18 mouse cellular contexts compared by ENCODE assay signal in genomic region chr17:32109201-32109940, GRCm38 (mm10). TPM values are rescaled to one million over a fixed set of nuclear protein-coding genes. Genes with fewer than 3 reads are reported as not detected.
DNase-seq lines count a peak whose midpoint lies in the region; ATAC-seq and TF ChIP-seq lines count a peak whose summit lies in the region.
"Had no signal": no experiment of that assay in that cellular context is flagged by ENCODE, and none has a peak within 500 bp of the region (broad histone marks: within the 10 kb centered on the region; RNA-seq: fewer than 3 reads in every experiment).

No protein-coding gene starts in this region.

- DNase-seq in heart, adult 11 months, result no peak
- DNase-seq in MEL (ENCODE audit: low read depth, low spot score), result peak; percentile 44
- peak; percentile 70 for DNase-seq in liver
- no peak for DNase-seq in liver, postnatal 0 days
- DNase-seq in T-cell, adult 2 months (ENCODE audit: low spot score), result no peak
- DNase-seq in hindbrain, embryonic 14.5 days (ENCODE audit: low spot score), result no peak
- DNase-seq: B cell, adult 2 months; cerebellum, adult 18-20 months; cerebellum, postnatal 25 days; embryo, embryonic 11 days; gastrocnemius, adult 2 months; kidney, postnatal 10 days; retina, postnatal 1 day; right cerebral cortex, postnatal 4 days; thymus, postnatal 25 days had no signal

- no peak for TF ChIP-seq POLR2A in MEL (IDR thresholded peaks at IDR 0.05; ENCODE audit: control insufficient read depth in 1 of 2, insufficient read depth in 1 of 2, low read depth in 1 of 2, low read length in 2 of 2, poor library complexity in 1 of 2)

- TF ChIP-seq EP300 in MEL (IDR thresholded peaks at IDR 0.05; ENCODE audit: low read depth in 1 of 2, low read length in 2 of 2), result peak in 1 of 2 experiments; percentile 41; a peak in 1 of 4 replicates
- no peak for TF ChIP-seq EP300 in liver, postnatal 0 days (IDR thresholded peaks at IDR 0.05; ENCODE audit: low read depth)

- H3K4me2 ChIP-seq in heart, embryonic 11.5 days, result no peak overlapping the region
- 0 out of 2 replicates have a peak overlapping the region, but pooled peaks have one; percentile 3 for H3K4me2 ChIP-seq in liver, postnatal 0 days (ENCODE audit: low read depth, low read length)
- H3K4me2 ChIP-seq in hindbrain, embryonic 14.5 days (replicated peaks), result no peak overlapping the region
- H3K4me2 ChIP-seq: midbrain, embryonic 15.5 days had no signal

- H3K79me2 ChIP-seq in MEL (ENCODE audit: control insufficient read depth, insufficient read depth, low read length, poor library complexity), result peaks cover 11% of the 10 kb centered on the region

- TF ChIP-seq CTCF in MEL (IDR thresholded peaks at IDR 0.05 in 2 of 3, conservative IDR thresholded peaks at IDR 0.05 in 1 of 3; ENCODE audit: control insufficient read depth in 1 of 3, insufficient read depth in 1 of 3, low read depth in 2 of 3, low read length in 3 of 3, poor library complexity in 1 of 3, severe bottlenecking in 1 of 3), result no peak
- TF ChIP-seq CTCF in liver, postnatal 0 days (IDR thresholded peaks at IDR 0.05; ENCODE audit: low read depth), result no peak

- no peaks in the 10 kb centered on the region for H3K9me3 ChIP-seq in heart, embryonic 11.5 days (replicated peaks; ENCODE audit: control insufficient read depth, low read length)
- H3K9me3 ChIP-seq in MEL (replicated peaks; ENCODE audit: insufficient read depth, low read length), result no peaks in the 10 kb centered on the region
- no peaks in the 10 kb centered on the region for H3K9me3 ChIP-seq in liver, postnatal 0 days (ENCODE audit: low read length)
- H3K9me3 ChIP-seq in hindbrain, embryonic 14.5 days (ENCODE audit: control insufficient read depth, low read length), result no peaks in the 10 kb centered on the region
- H3K9me3 ChIP-seq: forebrain, embryonic 10.5 days; midbrain, embryonic 15.5 days had no signal

- H3K4me1 ChIP-seq in heart, embryonic 11.5 days (ENCODE audit: control insufficient read depth, insufficient read depth, low read length), result peaks cover 7% of the 10 kb centered on the region
- peaks cover 8 to 46% of the 10 kb centered on the region in 2 experiments for H3K4me1 ChIP-seq in MEL (ENCODE audit: control insufficient read depth in 1 of 2, insufficient read depth in 2 of 2, low read length in 2 of 2)
- peaks cover 57% of the 10 kb centered on the region for H3K4me1 ChIP-seq in liver, postnatal 0 days (ENCODE audit: insufficient read depth)
- peaks cover 10% of the 10 kb centered on the region for H3K4me1 ChIP-seq in hindbrain, embryonic 14.5 days (replicated peaks; ENCODE audit: control insufficient read depth, insufficient read depth, low read length)

- peak overlapping the region; percentile 62 for H3K27ac ChIP-seq in heart, embryonic 11.5 days (ENCODE audit: low read depth, low read length)
- H3K27ac ChIP-seq in MEL (ENCODE audit: control insufficient read depth, low read depth, low read length), result peak overlapping the region; percentile 95
- peak overlapping the region; percentile 79 for H3K27ac ChIP-seq in liver, postnatal 0 days (ENCODE audit: low read depth)
- H3K27ac ChIP-seq in hindbrain, embryonic 14.5 days, result no peak overlapping the region
- H3K27ac ChIP-seq: forebrain, embryonic 10.5 days; gastrocnemius, adult 2 months; midbrain, embryonic 15.5 days had no signal

- peaks cover 4% of the 10 kb centered on the region; the same call in 1 of the 2 replicates for H3K27me3 ChIP-seq in heart, embryonic 11.5 days (ENCODE audit: control insufficient read depth, insufficient read depth, low read length)
- no peaks in the 10 kb centered on the region for H3K27me3 ChIP-seq in MEL (ENCODE audit: control insufficient read depth in 1 of 2, insufficient read depth in 2 of 2, low read length in 2 of 2)
- no peaks in the 10 kb centered on the region for H3K27me3 ChIP-seq in liver, postnatal 0 days (ENCODE audit: insufficient read depth, low read length)
- H3K27me3 ChIP-seq in hindbrain, embryonic 14.5 days (ENCODE audit: control insufficient read depth, insufficient read depth, low read length), result 0 out of 2 replicates have a peak, but pooled peaks cover 13% of the 10 kb centered on the region
- H3K27me3 ChIP-seq: midbrain, embryonic 15.5 days had no signal

- TF ChIP-seq RAD21 in MEL (IDR thresholded peaks at IDR 0.05; ENCODE audit: low read depth, low read length), result no peak

- no peak overlapping the region for H3K4me3 ChIP-seq in heart, embryonic 11.5 days (ENCODE audit: low read depth, low read length)
- H3K4me3 ChIP-seq in MEL (ENCODE audit: control insufficient read depth in 1 of 2, insufficient read depth in 1 of 2, low read depth in 2 of 2, low read length in 2 of 2), result no peak overlapping the region
- H3K4me3 ChIP-seq in liver, postnatal 0 days (ENCODE audit: low read depth, low read length), result no peak overlapping the region
- H3K4me3 ChIP-seq in hindbrain, embryonic 14.5 days (replicated peaks; ENCODE audit: low read length), result no peak overlapping the region
- H3K4me3 ChIP-seq: forebrain, embryonic 10.5 days; gastrocnemius, adult 2 months; midbrain, embryonic 15.5 days had no signal

- WGBS in heart, embryonic 11.5 days (ENCODE audit: insufficient replicate concordance), result 61% methylated on average over 6 of the region's 6 CpGs
- WGBS in liver, postnatal 0 days (ENCODE audit: insufficient replicate concordance), result 56% methylated on average over 6 of the region's 6 CpGs
- 72% methylated on average over 6 of the region's 6 CpGs for WGBS in hindbrain, embryonic 14.5 days

- H3K9ac ChIP-seq in heart, embryonic 11.5 days (ENCODE audit: low read depth, low read length), result 0 out of 2 replicates have a peak overlapping the region, but pooled peaks have one; percentile 52
- H3K9ac ChIP-seq in MEL (ENCODE audit: control insufficient read depth, low read depth, low read length, poor library complexity, severe bottlenecking), result peak overlapping the region; percentile 54
- H3K9ac ChIP-seq in liver, postnatal 0 days (replicated peaks), result peak overlapping the region; percentile 53
- H3K9ac ChIP-seq in hindbrain, embryonic 14.5 days, result no peak overlapping the region
- H3K9ac ChIP-seq: midbrain, embryonic 15.5 days had no signal

- no peaks in the 10 kb centered on the region for H3K36me3 ChIP-seq in heart, embryonic 11.5 days (ENCODE audit: control insufficient read depth, insufficient read depth, low read length)
- peaks cover 0 to 41% of the 10 kb centered on the region in 2 experiments; a peak in 2 of 4 replicates for H3K36me3 ChIP-seq in MEL (ENCODE audit: control insufficient read depth in 1 of 2, insufficient read depth in 2 of 2, low read length in 2 of 2)
- no peaks in the 10 kb centered on the region for H3K36me3 ChIP-seq in liver, postnatal 0 days (replicated peaks; ENCODE audit: insufficient read depth, low read length)
- no peaks in the 10 kb centered on the region for H3K36me3 ChIP-seq in hindbrain, embryonic 14.5 days (replicated peaks; ENCODE audit: control insufficient read depth, insufficient read depth)
- H3K36me3 ChIP-seq: forebrain, embryonic 10.5 days; midbrain, embryonic 15.5 days had no signal

- no peak for ATAC-seq in heart, embryonic 11.5 days (replicated peaks; ENCODE audit: insufficient number of reproducible peaks, low FRiP score, low TSS enrichment)
- ATAC-seq in liver, postnatal 0 days, result no peak
- no peak for ATAC-seq in hindbrain, embryonic 14.5 days (ENCODE audit: low FRiP score)
- ATAC-seq: midbrain, embryonic 15.5 days had no signal

TF ChIP-seq in MEL, 35 proteins besides CTCF, POLR2A, EP300 and RAD21:
- peak; percentile 46; the same call in 1 of the 2 replicates for TF ChIP-seq USF1 (IDR thresholded peaks at IDR 0.05; ENCODE audit: low read depth, low read length)
- 0 out of 2 replicates have a peak, but pooled peaks have one; percentile 17 for TF ChIP-seq ELF1 (IDR thresholded peaks at IDR 0.05; ENCODE audit: low read depth, low read length)
- no peak for TF ChIP-seq HCFC1 (IDR thresholded peaks at IDR 0.05; ENCODE audit: low read depth, low read length)
- peak; percentile 73 for TF ChIP-seq GATA1 (IDR thresholded peaks at IDR 0.05; ENCODE audit: low read depth, low read length)
- peak; percentile 79 for TF ChIP-seq ZNF384 (IDR thresholded peaks at IDR 0.05; ENCODE audit: low read depth, low read length)
- TF ChIP-seq ETS1 (IDR thresholded peaks at IDR 0.05; ENCODE audit: low read depth, low read length), result no peak
- TF ChIP-seq MYB (IDR thresholded peaks at IDR 0.05; ENCODE audit: low read depth, low read length), result no peak
- TF ChIP-seq E2F4 (IDR thresholded peaks at IDR 0.05; ENCODE audit: borderline replicate concordance, low read depth, low read length), result no peak
- TF ChIP-seq POLR2AphosphoS5 (IDR thresholded peaks at IDR 0.05; ENCODE audit: borderline replicate concordance, low read depth, low read length), result no peak

RNA-seq across cellular contexts. Expression of gene Notch3, which starts 57.3 kb away (rescaled TPM):
- polyA plus RNA-seq in heart, embryonic 11.5 days (2014; fragmentation: Nextera tagmentation; extraction: Ambion mirVana), result 6.8 and 6.9 TPM in 2 replicates
- total RNA-seq in MEL (2012; rRNA removed), result 0.07 and 0.08 TPM in 2 replicates
- under 1 TPM in 1 of 2 experiments, not detected in 1; 0.50 TPM for polyA plus RNA-seq in MEL (2012; ENCODE audit: insufficient read depth in 1 of 2, insufficient read length in 2 of 2, low read depth in 1 of 2, low replicate concordance in 2 of 2, missing spikeins in 1 of 2)
- 0.20 and 0.26 TPM in 2 replicates for polyA plus RNA-seq in liver, postnatal 0 days (2015; fragmentation: Nextera tagmentation; extraction: Ambion mirVana)
- polyA plus RNA-seq in hindbrain, embryonic 14.5 days (2014; fragmentation: Nextera tagmentation; extraction: Ambion mirVana), result 8.1 and 9.8 TPM in 2 replicates

Comparison
In these comparisons a context has a peak if more than half of its experiments do, and no peak if none do; other contexts are left out.
1. DNase-seq: peak in MEL (single experiment) and liver (single experiment); none in heart, adult 11 months (single experiment), liver, postnatal 0 days (single experiment), T-cell, adult 2 months (single experiment) and hindbrain, embryonic 14.5 days (single experiment).